Mouse (Mus musculus) MEL (cell line): ENCODE measurements at regions not wholly inside any gene's neighbourhood (a gene's known extent, or its start where the extent isn't known, plus 50 kb on each side); places are given as distances from the start of the nearest gene placed in this dataset.

Experiments
- DNase-seq: peaks from one replicate; pipeline ENCODE4 v3.0.0; 2011; ENCODE audit warnings: low read depth, low spot score
- H3K27ac ChIP-seq: 2 replicates; pipeline ENCODE4 v1.5.1; 2012; ENCODE audit warnings: low read depth, mild to moderate bottlenecking, control low read depth, low read length, moderate library complexity; ENCODE audit not compliant: control insufficient read depth
- H3K27me3 ChIP-seq, 2 experiments: fragments of 150-350 bp in 1 of 2; sonication (generic) in 1 of 2; 2 replicates each; pipeline ENCODE4 v1.6.1; 2012; ENCODE audit warnings: low read length in 2 of 2, mild to moderate bottlenecking in 2 of 2, improper control_type of control experiment in 1 of 2, moderate library complexity in 1 of 2; ENCODE audit not compliant: insufficient read depth in 2 of 2, control insufficient read depth in 1 of 2
- H3K36me3 ChIP-seq, 2 experiments: 2 replicates each; pipeline ENCODE4 v1.6.1; 2012 to 2014; ENCODE audit warnings: low read length in 2 of 2, improper control_type of control experiment in 1 of 2, inconsistent platforms in 1 of 2, mild to moderate bottlenecking in 1 of 2; ENCODE audit not compliant: insufficient read depth in 2 of 2, control insufficient read depth in 1 of 2
- H3K4me1 ChIP-seq, 2 experiments: fragments of 150-350 bp in 1 of 2; sonication (generic) in 1 of 2; 2 replicates each; pipeline ENCODE4 v1.6.1; 2012; ENCODE audit warnings: low read length in 2 of 2, improper control_type of control experiment in 1 of 2, mild to moderate bottlenecking in 1 of 2; ENCODE audit not compliant: insufficient read depth in 2 of 2, control insufficient read depth in 1 of 2
- H3K4me3 ChIP-seq, 2 experiments: fragments of 150-350 bp in 1 of 2; sonication (generic) in 1 of 2; 2 replicates each; pipeline ENCODE4 v1.5.1; 2012; ENCODE audit warnings: low read depth in 2 of 2, low read length in 2 of 2, mild to moderate bottlenecking in 2 of 2, moderate library complexity in 2 of 2, control low read depth in 1 of 2, improper control_type of control experiment in 1 of 2; ENCODE audit not compliant: control insufficient read depth in 1 of 2, insufficient read depth in 1 of 2
- H3K79me2 ChIP-seq: 2 replicates; pipeline ENCODE4 v1.6.1; 2012; ENCODE audit warnings: mild to moderate bottlenecking, low read length, moderate library complexity; ENCODE audit not compliant: control insufficient read depth, poor library complexity, insufficient read depth
- H3K9ac ChIP-seq: 2 replicates; pipeline ENCODE4 v1.6.1; 2012; ENCODE audit warnings: low read depth, mild to moderate bottlenecking, control low read depth, low read length, moderate library complexity; ENCODE audit not compliant: control insufficient read depth, poor library complexity, severe bottlenecking
- H3K9me3 ChIP-seq: fragments of 150-350 bp; sonication (generic); replicated peaks from 2 replicates; pipeline ENCODE4 v1.6.1; 2012; ENCODE audit warnings: mild to moderate bottlenecking, low read length, improper control_type of control experiment, moderate library complexity; ENCODE audit not compliant: insufficient read depth
- CHD1 ChIP-seq: IDR thresholded peaks from 2 replicates; pipeline ENCODE4 v1.6.1; 2012; ENCODE audit warnings: low read depth, mild to moderate bottlenecking, inconsistent platforms, low read length, improper control_type of control experiment
- CTCF ChIP-seq, 3 experiments: IDR thresholded peaks in 2 of 3; conservative IDR thresholded peaks in 1 of 3; 2 replicates each; pipeline ENCODE4 v1.5.1; 2011 to 2012; ENCODE audit warnings: low read length in 3 of 3, low read depth in 2 of 3, mild to moderate bottlenecking in 2 of 3, improper control_type of control experiment in 1 of 3, inconsistent platforms in 1 of 3, mixed read lengths in 1 of 3, moderate library complexity in 1 of 3; ENCODE audit not compliant: control insufficient read depth in 1 of 3, insufficient read depth in 1 of 3, poor library complexity in 1 of 3, severe bottlenecking in 1 of 3
- E2F4 ChIP-seq: IDR thresholded peaks from 2 replicates; pipeline ENCODE4 v1.6.1; 2011; ENCODE audit warnings: low read depth, low read length, improper control_type of control experiment, borderline replicate concordance
- ELF1 ChIP-seq: IDR thresholded peaks from 2 replicates; pipeline ENCODE4 v1.6.1; 2014; ENCODE audit warnings: low read depth, mild to moderate bottlenecking, inconsistent platforms, low read length, improper control_type of control experiment, moderate library complexity
- EP300 ChIP-seq, 2 experiments: IDR thresholded peaks; 2 replicates each; pipeline ENCODE4 v1.6.1; 2011; ENCODE audit warnings: improper control_type of control experiment in 2 of 2, low read length in 2 of 2, low read depth in 1 of 2, mild to moderate bottlenecking in 1 of 2
- ETS1 ChIP-seq: IDR thresholded peaks from 2 replicates; pipeline ENCODE4 v1.6.1; 2012; ENCODE audit warnings: low read depth, mild to moderate bottlenecking, inconsistent platforms, low read length, improper control_type of control experiment, moderate library complexity
- GATA1 ChIP-seq: IDR thresholded peaks from 2 replicates; pipeline ENCODE4 v1.6.1; 2011; ENCODE audit warnings: low read depth, low read length, improper control_type of control experiment
- JUND ChIP-seq: IDR thresholded peaks from 2 replicates; pipeline ENCODE4 v1.6.1; 2011; ENCODE audit warnings: low read depth, mild to moderate bottlenecking, improper control_type of control experiment, low read length
- MAX ChIP-seq: IDR thresholded peaks from 2 replicates; pipeline ENCODE4 v1.6.1; 2011; ENCODE audit warnings: low read length, improper control_type of control experiment
- MAZ ChIP-seq: IDR thresholded peaks from 2 replicates; pipeline ENCODE4 v1.6.1; 2012; ENCODE audit warnings: low read depth, mild to moderate bottlenecking, inconsistent platforms, low read length, improper control_type of control experiment
- MEF2A ChIP-seq: IDR thresholded peaks from 2 replicates; pipeline ENCODE4 v1.6.1; 2014; ENCODE audit warnings: low read depth, mild to moderate bottlenecking, inconsistent platforms, low read length, improper control_type of control experiment; ENCODE audit not compliant: poor library complexity, insufficient replicate concordance, severe bottlenecking; ENCODE audit errors: extremely low read depth
- MYB ChIP-seq: IDR thresholded peaks from 2 replicates; pipeline ENCODE4 v1.6.1; 2011; ENCODE audit warnings: mild to moderate bottlenecking, low read depth, low read length, improper control_type of control experiment
- NELFE ChIP-seq: IDR thresholded peaks from 2 replicates; pipeline ENCODE4 v1.6.1; 2011; ENCODE audit warnings: low read depth, low read length, improper control_type of control experiment
- NRF1 ChIP-seq: IDR thresholded peaks from 2 replicates; pipeline ENCODE4 v1.6.1; 2014; ENCODE audit warnings: low read depth, mild to moderate bottlenecking, inconsistent platforms, low read length, improper control_type of control experiment, moderate library complexity; ENCODE audit not compliant: poor library complexity, insufficient read depth, severe bottlenecking
- POLR2A ChIP-seq, 2 experiments: IDR thresholded peaks; 2 replicates each; pipeline ENCODE4 v1.6.1; 2011 to 2012; ENCODE audit warnings: low read length in 2 of 2, mild to moderate bottlenecking in 2 of 2, control low read depth in 1 of 2, improper control_type of control experiment in 1 of 2, low read depth in 1 of 2, moderate library complexity in 1 of 2; ENCODE audit not compliant: control insufficient read depth in 1 of 2, insufficient read depth in 1 of 2, poor library complexity in 1 of 2
- POLR2AphosphoS2 ChIP-seq: IDR thresholded peaks from 2 replicates; pipeline ENCODE4 v1.6.1; 2011; ENCODE audit warnings: low read length, improper control_type of control experiment
- SIN3A ChIP-seq: IDR thresholded peaks from 2 replicates; pipeline ENCODE4 v1.6.1; 2012; ENCODE audit warnings: low read length, improper control_type of control experiment, inconsistent platforms
- SMC3 ChIP-seq: IDR thresholded peaks from 2 replicates; pipeline ENCODE4 v1.6.1; 2011; ENCODE audit warnings: low read depth, low read length, improper control_type of control experiment
- TAL1 ChIP-seq: IDR thresholded peaks from 2 replicates; pipeline ENCODE4 v1.6.1; 2012; ENCODE audit warnings: mild to moderate bottlenecking, inconsistent platforms, low read length, moderate library complexity, mixed read lengths
- USF1 ChIP-seq: IDR thresholded peaks from 2 replicates; pipeline ENCODE4 v1.6.1; 2014; ENCODE audit warnings: low read depth, mild to moderate bottlenecking, inconsistent platforms, low read length, improper control_type of control experiment, moderate library complexity
- ZKSCAN1 ChIP-seq: IDR thresholded peaks from 2 replicates; pipeline ENCODE4 v1.6.1; 2012; ENCODE audit warnings: low read depth, mild to moderate bottlenecking, inconsistent platforms, low read length, improper control_type of control experiment, moderate library complexity
- ZMIZ1 ChIP-seq: IDR thresholded peaks from 2 replicates; pipeline ENCODE4 v1.6.1; 2012; ENCODE audit warnings: low read depth, mild to moderate bottlenecking, inconsistent platforms, low read length, improper control_type of control experiment, moderate library complexity

DNA sequence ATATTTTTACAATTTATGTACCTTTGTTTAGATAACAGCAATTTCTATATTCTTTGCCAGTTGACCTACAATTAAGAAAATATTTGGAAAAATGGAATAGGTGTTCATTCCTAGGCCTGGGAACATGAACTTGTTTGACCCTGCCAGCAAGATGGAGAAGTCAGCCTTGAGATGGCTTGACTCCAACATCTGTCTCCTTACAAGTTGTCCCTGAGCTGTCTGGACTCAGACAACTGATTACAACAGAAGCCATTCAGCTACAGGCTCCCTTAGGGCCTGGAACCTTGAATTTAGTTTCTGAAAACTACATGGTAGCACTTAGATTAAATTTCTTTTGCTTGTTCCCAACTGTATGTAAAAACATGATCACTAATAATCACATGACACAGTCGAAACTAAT is 148.9 kb upstream of the Trim24 start:
- Histone ChIP-seq H3K27me3 (no peaks in the 10 kb centered on the region), H3K36me3 (peaks cover 0 to 2% of the 10 kb centered on the region in 2 experiments; a peak in 1 of 4 replicates), H3K4me3 (no peak overlapping the region), H3K27ac (no peak overlapping the region), H3K9me3 (no peaks in the 10 kb centered on the region), H3K9ac (no peak overlapping the region), H3K79me2 (no peaks in the 10 kb centered on the region), H3K4me1 (peaks cover 0 to 3% of the 10 kb centered on the region in 2 experiments; a peak in 2 of 4 replicates)
- DNase-seq = no peak
- TF ChIP-seq E2F4 (no peak), MAZ (no peak), NELFE (no peak), POLR2AphosphoS2 (no peak), ZMIZ1 (no peak), USF1 (no peak), TAL1 (no peak), MYB (no peak), GATA1 (no peak), MEF2A (no peak), ZKSCAN1 (no peak), SIN3A (no peak), CTCF (IDR thresholded peaks at IDR 0.05 in 2 of 3, conservative IDR thresholded peaks at IDR 0.05 in 1 of 3; ENCODE audit: control insufficient read depth in 1 of 3, insufficient read depth in 1 of 3, low read depth in 2 of 3, low read length in 3 of 3, poor library complexity in 1 of 3, severe bottlenecking in 1 of 3) (no peak), CHD1 (no peak), POLR2A (IDR thresholded peaks at IDR 0.05; ENCODE audit: control insufficient read depth in 1 of 2, insufficient read depth in 1 of 2, low read depth in 1 of 2, low read length in 2 of 2, poor library complexity in 1 of 2) (no peak), JUND (no peak), ELF1 (no peak), MAX (no peak)

DNA sequence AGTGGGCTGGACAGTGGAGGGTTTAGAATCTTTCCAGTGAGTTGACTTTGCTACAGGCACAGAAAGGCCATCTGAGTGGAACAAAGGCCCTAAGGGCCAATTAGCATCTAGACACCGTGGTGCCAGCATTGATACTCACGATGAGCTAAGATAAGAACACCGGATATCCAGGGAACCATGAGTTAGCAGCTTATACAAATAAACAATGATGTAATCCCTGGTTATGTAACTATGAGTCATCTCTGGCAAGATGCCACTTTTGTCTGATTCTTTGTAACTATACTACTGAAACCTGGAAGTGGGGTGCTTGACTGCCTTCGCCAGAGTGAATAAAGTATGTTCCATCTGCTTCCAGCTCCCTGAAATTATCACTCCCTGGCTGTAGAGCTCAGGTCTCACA is 147.3 kb upstream of the Trim24 start:
- TF ChIP-seq JUND (peak; percentile 70; the same call in 1 of the 2 replicates), GATA1 (peak; percentile 47), EP300 (IDR thresholded peaks at IDR 0.05; ENCODE audit: low read depth in 1 of 2, low read length in 2 of 2) (peak; percentile 7 to 23; a peak in 2 of 4 replicates), ETS1 (peak; percentile 95), SMC3 (no peak), NRF1 (no peak)
- H3K4me1 ChIP-seq = peaks cover 0 to 3% of the 10 kb centered on the region in 2 experiments; a peak in 2 of 4 replicates
- H3K36me3 ChIP-seq = peaks cover 0 to 2% of the 10 kb centered on the region in 2 experiments; a peak in 1 of 4 replicates
- H3K4me3 ChIP-seq = no peak overlapping the region
- no peak overlapping the region for H3K9ac ChIP-seq
- DNase-seq = peak; percentile 70
- no peaks in the 10 kb centered on the region for H3K79me2 ChIP-seq
- H3K9me3 ChIP-seq = no peaks in the 10 kb centered on the region
- no peak overlapping the region for H3K27ac ChIP-seq
- no peaks in the 10 kb centered on the region for H3K27me3 ChIP-seq
